Mouse (Mus musculus): ENCODE measurements at regions not wholly inside any gene's neighbourhood (a gene's known extent, or its start where the extent isn't known, plus 50 kb on each side); places are given as distances from the start of the nearest gene placed in this dataset.

DNA sequence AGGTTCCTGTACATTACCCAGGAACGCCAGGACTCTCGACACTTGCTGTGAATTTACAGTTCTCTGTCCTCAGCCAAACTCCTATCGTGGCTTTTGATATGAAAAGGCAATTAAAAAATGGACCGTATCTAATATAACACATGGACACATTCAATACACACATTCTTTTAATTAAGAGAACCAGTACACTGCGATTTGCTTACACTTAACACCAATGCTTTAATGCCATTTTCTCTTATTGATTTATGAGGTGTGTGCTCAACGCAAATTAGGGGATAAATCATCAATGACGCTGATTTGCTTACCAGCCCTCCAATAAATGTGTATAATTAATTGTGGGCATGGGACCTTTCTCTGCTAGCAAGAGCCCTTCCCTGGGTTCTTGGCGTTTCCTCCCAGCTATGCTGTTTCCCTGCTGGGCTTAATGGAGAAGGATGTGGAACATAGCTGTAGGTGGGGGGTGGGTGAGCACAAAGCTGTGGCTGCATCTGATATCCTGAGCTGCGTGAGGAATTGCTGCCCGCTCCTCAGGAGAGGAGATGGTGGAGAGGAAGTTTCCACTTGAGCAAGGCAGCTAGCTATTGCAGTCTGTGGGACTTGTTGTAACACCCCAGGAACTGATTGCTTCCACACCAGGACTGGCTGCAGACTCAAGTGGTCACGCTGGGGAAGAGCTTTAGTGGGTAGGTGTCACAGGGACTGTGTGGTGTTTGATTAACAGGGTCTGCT, 270.1 kb downstream of the 1500009L16Rik start:
- H3K27me3 ChIP-seq (ENCODE audit: control insufficient read depth, insufficient read depth, insufficient read length) = peaks cover 3% of the 10 kb centered on the region
- H3K79me3 ChIP-seq (ENCODE audit: low read depth) = no peaks in the 10 kb centered on the region
- H3ac ChIP-seq (ENCODE audit: control insufficient read depth, insufficient read length, low read depth) = no peak overlapping the region
- no peaks in the 10 kb centered on the region for H3K36me3 ChIP-seq (ENCODE audit: control insufficient read depth, insufficient read depth)
- no peak for TF ChIP-seq FOSL1 (IDR thresholded peaks at IDR 0.05; ENCODE audit: insufficient read depth, low read length, poor library complexity, severe bottlenecking)
- no peak for TF ChIP-seq MYOD1 (IDR thresholded peaks at IDR 0.05; ENCODE audit: control insufficient read depth, insufficient read length, low read depth)
- TF ChIP-seq CTCF (IDR thresholded peaks at IDR 0.05; ENCODE audit: control insufficient read depth, insufficient read depth, insufficient read length) = no peak
- no peak for TF ChIP-seq USF1 (IDR thresholded peaks at IDR 0.05; ENCODE audit: low read depth)
- no peak for TF ChIP-seq MYOG (IDR thresholded peaks at IDR 0.05; ENCODE audit: control insufficient read depth, extremely low read depth, insufficient read length)
- no peak for TF ChIP-seq MAX (IDR thresholded peaks at IDR 0.05)
- TF ChIP-seq CEBPB (IDR thresholded peaks at IDR 0.05; ENCODE audit: low read depth) = no peak
- H3K4me3 ChIP-seq (ENCODE audit: insufficient read depth, poor library complexity, severe bottlenecking) = no peak overlapping the region
- H3K79me2 ChIP-seq (ENCODE audit: control insufficient read depth, insufficient read depth) = no peaks in the 10 kb centered on the region

- Histone ChIP-seq H3K79me3 (ENCODE audit: low read depth) (no peaks in the 10 kb centered on the region), H3K4me3 (ENCODE audit: insufficient read depth, poor library complexity, severe bottlenecking) (no peak overlapping the region), H3ac (ENCODE audit: control insufficient read depth, insufficient read length, low read depth) (no peak overlapping the region), H3K79me2 (ENCODE audit: control insufficient read depth, insufficient read depth) (no peaks in the 10 kb centered on the region), H3K27me3 (ENCODE audit: control insufficient read depth, insufficient read depth, insufficient read length) (peaks cover 7% of the 10 kb centered on the region), H3K36me3 (ENCODE audit: control insufficient read depth, insufficient read depth) (no peaks in the 10 kb centered on the region)
- TF ChIP-seq MAX (IDR thresholded peaks at IDR 0.05) = no peak
These were observed 272.4 kb downstream of the 1500009L16Rik start for GRCm38 (mm10) chr10:83995026-83995600.

DNA sequence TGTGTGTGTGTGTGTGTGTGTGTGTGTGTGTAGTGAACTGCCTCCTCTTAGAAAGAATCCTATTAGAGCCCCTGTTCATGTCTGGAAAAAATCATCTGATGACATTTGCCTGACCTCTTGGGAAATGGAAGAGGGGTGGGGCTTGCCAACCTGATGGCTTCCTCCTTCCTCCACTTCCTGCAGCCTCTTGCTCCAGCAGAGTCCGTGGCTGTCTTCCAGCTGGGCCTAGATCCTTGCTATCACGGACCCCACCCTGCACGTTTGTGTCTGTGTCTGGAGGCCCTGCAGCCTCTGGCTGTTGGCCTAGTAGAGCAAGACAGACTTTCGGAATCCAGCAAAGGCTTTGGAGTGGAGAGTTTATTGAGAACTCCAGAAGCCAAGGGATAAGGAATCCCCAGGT, 273.2 kb downstream of the 1500009L16Rik start:
- H3K36me3 ChIP-seq (ENCODE audit: control insufficient read depth, insufficient read depth) = no peaks in the 10 kb centered on the region
- H3K27me3 ChIP-seq (ENCODE audit: control insufficient read depth, insufficient read depth, insufficient read length) = peaks cover 7% of the 10 kb centered on the region
- no peak overlapping the region for H3K4me3 ChIP-seq (ENCODE audit: insufficient read depth, poor library complexity, severe bottlenecking)
- H3K79me2 ChIP-seq (ENCODE audit: control insufficient read depth, insufficient read depth) = no peaks in the 10 kb centered on the region
- no peak overlapping the region for H3ac ChIP-seq (ENCODE audit: control insufficient read depth, insufficient read length, low read depth)
- TF ChIP-seq FOSL1 (IDR thresholded peaks at IDR 0.05; ENCODE audit: insufficient read depth, low read length, poor library complexity, severe bottlenecking) (no peak), CTCF (IDR thresholded peaks at IDR 0.05; ENCODE audit: control insufficient read depth, insufficient read depth, insufficient read length) (no peak), CEBPB (IDR thresholded peaks at IDR 0.05; ENCODE audit: low read depth) (no peak), MYOG (IDR thresholded peaks at IDR 0.05; ENCODE audit: control insufficient read depth, extremely low read depth, insufficient read length) (no peak), MYOD1 (IDR thresholded peaks at IDR 0.05; ENCODE audit: control insufficient read depth, insufficient read length, low read depth) (no peak), MAX (IDR thresholded peaks at IDR 0.05) (no peak), USF1 (IDR thresholded peaks at IDR 0.05; ENCODE audit: low read depth) (no peak)
- H3K79me3 ChIP-seq (ENCODE audit: low read depth) = no peaks in the 10 kb centered on the region

- Histone ChIP-seq H3K27me3 (ENCODE audit: control insufficient read depth, insufficient read depth, insufficient read length) (peaks cover 7% of the 10 kb centered on the region), H3K79me3 (ENCODE audit: low read depth) (no peaks in the 10 kb centered on the region), H3ac (ENCODE audit: control insufficient read depth, insufficient read length, low read depth) (no peak overlapping the region), H3K79me2 (ENCODE audit: control insufficient read depth, insufficient read depth) (no peaks in the 10 kb centered on the region), H3K4me3 (ENCODE audit: insufficient read depth, poor library complexity, severe bottlenecking) (no peak overlapping the region), H3K36me3 (ENCODE audit: control insufficient read depth, insufficient read depth) (no peaks in the 10 kb centered on the region)
- TF ChIP-seq FOSL1 (IDR thresholded peaks at IDR 0.05; ENCODE audit: insufficient read depth, low read length, poor library complexity, severe bottlenecking) = no peak
- TF ChIP-seq CEBPB (IDR thresholded peaks at IDR 0.05; ENCODE audit: low read depth) = no peak
- no peak for TF ChIP-seq MAX (IDR thresholded peaks at IDR 0.05)
- TF ChIP-seq USF1 (IDR thresholded peaks at IDR 0.05; ENCODE audit: low read depth) = no peak
- no peak for TF ChIP-seq MYOG (IDR thresholded peaks at IDR 0.05; ENCODE audit: control insufficient read depth, extremely low read depth, insufficient read length)
- no peak for TF ChIP-seq CTCF (IDR thresholded peaks at IDR 0.05; ENCODE audit: control insufficient read depth, insufficient read depth, insufficient read length)
- no peak for TF ChIP-seq MYOD1 (IDR thresholded peaks at IDR 0.05; ENCODE audit: control insufficient read depth, insufficient read length, low read depth)
These were observed 273.8 kb downstream of the 1500009L16Rik start for GRCm38 (mm10) chr10:83996489-83996888.

- Histone ChIP-seq H3K36me3 (ENCODE audit: control insufficient read depth, insufficient read depth) (no peaks in the 10 kb centered on the region), H3K79me3 (ENCODE audit: low read depth) (no peaks in the 10 kb centered on the region), H3K27me3 (ENCODE audit: control insufficient read depth, insufficient read depth, insufficient read length) (peaks cover 9% of the 10 kb centered on the region), H3K4me3 (ENCODE audit: insufficient read depth, poor library complexity, severe bottlenecking) (no peak overlapping the region), H3ac (ENCODE audit: control insufficient read depth, insufficient read length, low read depth) (no peak overlapping the region), H3K79me2 (ENCODE audit: control insufficient read depth, insufficient read depth) (no peaks in the 10 kb centered on the region)
- TF ChIP-seq FOSL1 (IDR thresholded peaks at IDR 0.05; ENCODE audit: insufficient read depth, low read length, poor library complexity, severe bottlenecking) = no peak
- no peak for TF ChIP-seq CEBPB (IDR thresholded peaks at IDR 0.05; ENCODE audit: low read depth)
- no peak for TF ChIP-seq USF1 (IDR thresholded peaks at IDR 0.05; ENCODE audit: low read depth)
- TF ChIP-seq CTCF (IDR thresholded peaks at IDR 0.05; ENCODE audit: control insufficient read depth, insufficient read depth, insufficient read length) = no peak
- no peak for TF ChIP-seq MYOG (IDR thresholded peaks at IDR 0.05; ENCODE audit: control insufficient read depth, extremely low read depth, insufficient read length)
- no peak for TF ChIP-seq MAX (IDR thresholded peaks at IDR 0.05)
- TF ChIP-seq MYOD1 (IDR thresholded peaks at IDR 0.05; ENCODE audit: control insufficient read depth, insufficient read length, low read depth) = no peak
These were observed 278.0 kb downstream of the 1500009L16Rik start for GRCm38 (mm10) chr10:84000436-84001208.
